ENCODE assay signal across 24 mouse cellular contexts in genomic region chr19:58364688-58365087, GRCm38 (mm10).
DNase-seq lines count a peak whose midpoint lies in the region; ATAC-seq and TF ChIP-seq lines count a peak whose summit lies in the region.
"Had no signal": no experiment of that assay in that cellular context is flagged by ENCODE, and none has a peak within 500 bp of the region (broad histone marks: within the 10 kb centered on the region; RNA-seq: fewer than 3 reads in every experiment).

No protein-coding gene starts in this region.

- WGBS in forebrain, embryonic 15.5 days: 32% methylated on average over 9 of the region's 9 CpGs

- H3K27ac ChIP-seq in ES-E14 (ENCODE audit: insufficient read depth, low read depth, low read length, poor library complexity, severe bottlenecking): no peak overlapping the region
- no peak overlapping the region for H3K27ac ChIP-seq in forebrain, embryonic 15.5 days (replicated peaks)
- H3K27ac ChIP-seq: heart, embryonic 15.5 days; liver, embryonic 12.5 days; neural tube, embryonic 12.5 days had no signal

- H3K4me2 ChIP-seq in forebrain, embryonic 15.5 days (replicated peaks): no peak overlapping the region
- H3K4me2 ChIP-seq: heart, embryonic 15.5 days; liver, embryonic 12.5 days; neural tube, embryonic 12.5 days had no signal

- no peaks in the 10 kb centered on the region for H3K36me3 ChIP-seq in ES-E14 (ENCODE audit: control insufficient read depth, insufficient read depth, low read length, poor library complexity, severe bottlenecking)
- H3K36me3 ChIP-seq in forebrain, embryonic 15.5 days: no peaks in the 10 kb centered on the region
- H3K36me3 ChIP-seq: heart, embryonic 15.5 days; liver, embryonic 12.5 days; neural tube, embryonic 12.5 days had no signal

- H3K4me1 ChIP-seq in ES-E14 (ENCODE audit: control insufficient read depth in 2 of 2, insufficient read depth in 2 of 2, low read length in 2 of 2, poor library complexity in 1 of 2): no peaks in the 10 kb centered on the region; a peak in 1 of 4 replicates
- peaks cover 4% of the 10 kb centered on the region; the same call in 1 of the 2 replicates for H3K4me1 ChIP-seq in forebrain, embryonic 15.5 days
- H3K4me1 ChIP-seq: heart, embryonic 15.5 days; liver, embryonic 12.5 days; megakaryocyte, embryonic 14.5 days had no signal

- peak; percentile 46; the same call in 1 of the 2 replicates for ATAC-seq in forebrain, embryonic 15.5 days (replicated peaks)
- ATAC-seq: inflammation-experienced regulatory T-cells, adult 6 months; liver, embryonic 12.5 days had no signal

- DNase-seq in embryo, embryonic 10 days (ENCODE audit: low spot score): peak; percentile 7
- DNase-seq in embryo, embryonic 9.5 days (ENCODE audit: extremely low spot score): no peak
- DNase-seq in kidney, postnatal 4 days: peak; percentile 41 to 58
- DNase-seq in kidney, postnatal 25 days: no peak
- DNase-seq in ES-E14 (ENCODE audit: low read depth, low spot score): peak; percentile 7
- no peak for DNase-seq in right cerebral cortex, adult 2 months (ENCODE audit: low spot score in 2 of 2)
- no peak for DNase-seq in thymus, postnatal 36 days
- DNase-seq: adrenal gland, adult 2 months; cerebellum, adult 9-11 months; embryo, embryonic 11 days; gastrocnemius, postnatal 36 days; kidney, adult 2 months; kidney, postnatal 36 days; layer of hippocampus, adult 9-11 months; lung, adult 2 months; right cerebral cortex, postnatal 14 days; spleen, adult 18-20 months; thymus, adult 18-20 months had no signal

- in situ Hi-C loops in ES-E14 (cut with MboI; ENCODE audit: low sequenced_read_pairs in 2 of 2, unreplicated experiment in 2 of 2): no loop called here

- no peaks in the 10 kb centered on the region for H3K27me3 ChIP-seq in forebrain, embryonic 15.5 days
- H3K27me3 ChIP-seq: heart, embryonic 15.5 days; liver, embryonic 12.5 days; megakaryocyte, embryonic 14.5 days; neural tube, embryonic 12.5 days had no signal

- no peak overlapping the region; a peak in 1 of 4 replicates for H3K4me3 ChIP-seq in ES-E14 (ENCODE audit: insufficient read depth in 1 of 2, low read depth in 1 of 2, low read length in 2 of 2, poor library complexity in 1 of 2, severe bottlenecking in 1 of 2)
- H3K4me3 ChIP-seq in forebrain, embryonic 15.5 days: no peak overlapping the region
- H3K4me3 ChIP-seq: heart, embryonic 15.5 days; liver, embryonic 12.5 days; megakaryocyte, embryonic 14.5 days; neural tube, embryonic 12.5 days had no signal

- H3K9me3 ChIP-seq in ES-E14 (ENCODE audit: control insufficient read depth, insufficient read depth, low read depth, low read length): no peaks in the 10 kb centered on the region
- no peaks in the 10 kb centered on the region for H3K9me3 ChIP-seq in forebrain, embryonic 15.5 days
- H3K9me3 ChIP-seq: heart, embryonic 15.5 days; liver, embryonic 12.5 days; neural tube, embryonic 12.5 days had no signal

- H3K9ac ChIP-seq in ES-E14 (ENCODE audit: insufficient read depth, low read depth, low read length, poor library complexity, severe bottlenecking): no peak overlapping the region
- no peak overlapping the region for H3K9ac ChIP-seq in forebrain, embryonic 15.5 days (replicated peaks)
- H3K9ac ChIP-seq: heart, embryonic 15.5 days; liver, embryonic 12.5 days; neural tube, embryonic 12.5 days had no signal

TF ChIP-seq in ES-E14, 5 proteins besides CTCF, POLR2A, EP300 and RAD21:
- TF ChIP-seq MAFK (IDR thresholded peaks at IDR 0.05; ENCODE audit: insufficient read depth, low read depth, low read length) (no peak), ZNF384 (IDR thresholded peaks at IDR 0.05; ENCODE audit: low read depth, low read length) (no peak), HCFC1 (IDR thresholded peaks at IDR 0.05; ENCODE audit: borderline replicate concordance, insufficient read depth, low read length) (no peak)
TF ChIP-seq in ES-E14: peak in this region for 0.

Comparison
In these comparisons a context has a peak if more than half of its experiments do, and no peak if none do; other contexts are left out.
1. DNase-seq: peak in embryo, embryonic 10 days (single experiment), kidney, postnatal 4 days (2 of 2) and ES-E14 (single experiment); none in embryo, embryonic 9.5 days (single experiment), kidney, postnatal 25 days (0 of 2), right cerebral cortex, adult 2 months (0 of 2) and thymus, postnatal 36 days (0 of 2).